8 mouse cellular contexts compared by ENCODE assay signal in the genomic region with DNA sequence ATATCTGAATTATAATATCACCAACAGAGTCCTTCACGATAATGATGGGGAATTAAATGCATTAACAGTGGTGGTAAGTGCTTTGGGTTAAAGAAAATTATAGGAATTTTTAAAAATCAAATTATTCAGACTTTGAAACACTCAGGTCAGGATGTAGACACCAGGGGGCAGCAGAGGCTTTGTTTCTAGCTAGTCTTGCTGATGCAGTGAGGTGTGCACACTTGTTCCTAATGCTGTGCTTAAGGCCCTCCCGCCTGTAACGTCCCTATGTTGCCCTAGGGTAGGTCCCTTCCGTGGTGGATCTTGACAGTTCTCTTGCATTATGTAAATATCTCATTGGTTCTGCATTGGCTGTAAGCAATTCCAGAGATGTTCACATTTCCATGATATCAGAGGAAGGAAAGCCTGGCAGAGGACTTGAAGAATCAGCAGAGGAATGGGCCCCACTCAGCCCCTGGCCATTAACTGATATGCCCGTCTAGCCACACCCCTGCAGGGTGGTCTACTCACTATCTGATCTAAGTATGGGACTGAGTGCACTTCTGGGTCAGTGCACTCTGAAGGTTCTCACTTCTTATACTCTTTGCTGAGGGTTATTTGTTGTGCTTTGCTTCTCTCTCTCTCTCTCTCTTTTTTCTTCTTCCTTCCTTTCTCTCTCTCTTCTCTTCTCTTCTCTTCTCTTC. TPM values are rescaled to one million over a fixed set of nuclear protein-coding genes. Genes with fewer than 3 reads are reported as not detected.
DNase-seq lines count a peak whose midpoint lies in the region; ATAC-seq and TF ChIP-seq lines count a peak whose summit lies in the region.

No protein-coding gene starts in this region.

- H3K79me2 ChIP-seq in CH12.LX (replicated peaks; ENCODE audit: control insufficient read depth, extremely low read depth, insufficient read depth, poor library complexity, severe bottlenecking): no peaks in the 10 kb centered on the region

- peak; percentile 76 for DNase-seq in CH12.LX (ENCODE audit: extremely low read depth)
- peak; percentile 56 for DNase-seq in T-cell, adult 2 months (ENCODE audit: low spot score)
- peak; percentile 84 to 89 for DNase-seq in cerebellum, postnatal 14 days
- DNase-seq in gastrocnemius, adult 2 months: peak; percentile 73
- peak; percentile 88 for DNase-seq in kidney, postnatal 10 days
- peak; percentile 72 for DNase-seq in lung, postnatal 0 days (ENCODE audit: low spot score)
- peak; percentile 92 for DNase-seq in retina, embryonic 14.5 days (ENCODE audit: low spot score)
- peak; percentile 56 to 68 for DNase-seq in urinary bladder, postnatal 36 days (ENCODE audit: low spot score in 2 of 2)

- TF ChIP-seq EP300 in CH12.LX (IDR thresholded peaks at IDR 0.05; ENCODE audit: low read length): no peak
- no peak for TF ChIP-seq EP300 in lung, postnatal 0 days (IDR thresholded peaks at IDR 0.05)

- no peak overlapping the region for H3K4me3 ChIP-seq in CH12.LX (replicated peaks in 1 of 3; ENCODE audit: low read depth in 2 of 3, low read length in 2 of 3, poor library complexity in 1 of 3)
- H3K4me3 ChIP-seq in gastrocnemius, adult 2 months: no peak overlapping the region
- H3K4me3 ChIP-seq in lung, postnatal 0 days (ENCODE audit: low read depth, low read length): no peak overlapping the region

- WGBS in lung, postnatal 0 days: 20% methylated on average over 5 of the region's 5 CpGs

- peak; percentile 92 for TF ChIP-seq RAD21 in CH12.LX (IDR thresholded peaks at IDR 0.05; ENCODE audit: low read depth, low read length)

- no peak overlapping the region for H3K4me2 ChIP-seq in CH12.LX (ENCODE audit: insufficient read depth, low read depth, poor library complexity, severe bottlenecking)
- H3K4me2 ChIP-seq in lung, postnatal 0 days (replicated peaks; ENCODE audit: low read depth, low read length): no peak overlapping the region

- H3K9ac ChIP-seq in CH12.LX (ENCODE audit: insufficient read depth, low read depth): no peak overlapping the region
- no peak overlapping the region for H3K9ac ChIP-seq in lung, postnatal 0 days (replicated peaks; ENCODE audit: low read depth)

- H3K4me1 ChIP-seq in CH12.LX (ENCODE audit: control insufficient read depth in 1 of 2, insufficient read depth in 2 of 2): peaks cover 0 to 20% of the 10 kb centered on the region in 2 experiments; a peak in 3 of 4 replicates
- H3K4me1 ChIP-seq in lung, postnatal 0 days (ENCODE audit: insufficient read depth, low read depth, low read length): no peaks in the 10 kb centered on the region

- H3K27me3 ChIP-seq in CH12.LX (replicated peaks): no peaks in the 10 kb centered on the region
- no peaks in the 10 kb centered on the region for H3K27me3 ChIP-seq in lung, postnatal 0 days (replicated peaks; ENCODE audit: insufficient read depth, low read length)

- TF ChIP-seq POLR2A in CH12.LX (IDR thresholded peaks at IDR 0.05; ENCODE audit: low read depth, low read length): no peak

- no peaks in the 10 kb centered on the region for H3K36me3 ChIP-seq in CH12.LX (replicated peaks in 1 of 2; ENCODE audit: control insufficient read depth in 1 of 2, insufficient read depth in 1 of 2, low read length in 1 of 2)
- H3K36me3 ChIP-seq in lung, postnatal 0 days (ENCODE audit: insufficient read depth, low read length): no peaks in the 10 kb centered on the region

- ATAC-seq in lung, postnatal 0 days: no peak

- H3K9me3 ChIP-seq in CH12.LX (replicated peaks; ENCODE audit: low read length): no peaks in the 10 kb centered on the region
- no peaks in the 10 kb centered on the region for H3K9me3 ChIP-seq in lung, postnatal 0 days (ENCODE audit: low read length)

- dilution Hi-C loops in CH12.LX (cut with MboI; ENCODE audit: extremely low pct_ligation_motif_present, extremely low pct_unique_long_range_greater_than_20kb, low sequenced_read_pairs): no loop called here

- H3K27ac ChIP-seq in CH12.LX (ENCODE audit: insufficient read depth, low read depth): no peak overlapping the region
- H3K27ac ChIP-seq in gastrocnemius, adult 2 months: no peak overlapping the region
- no peak overlapping the region for H3K27ac ChIP-seq in lung, postnatal 0 days (ENCODE audit: low read length)

- intact Hi-C loops in gastrocnemius, adult 2 months (cut with DNase I): loop anchor here (1.0 kb wide), 1 partner anchor 410 kb away; no protein-coding TSS in a partner anchor

- TF ChIP-seq CTCF in CH12.LX (conservative IDR thresholded peaks at IDR 0.05 in 1 of 2, IDR thresholded peaks at IDR 0.05 in 1 of 2; ENCODE audit: low read depth in 2 of 2, low read length in 2 of 2): peak; percentile 44 to 83
- peak; percentile 85 for TF ChIP-seq CTCF in gastrocnemius, adult 2 months (IDR thresholded peaks at IDR 0.05)
- peak; percentile 80 for TF ChIP-seq CTCF in lung, postnatal 0 days (IDR thresholded peaks at IDR 0.05)

- in situ Hi-C loops in CH12.LX (cut with MboI; ENCODE audit: low pct_ligation_motif_present, low pct_unique_long_range_greater_than_20kb, low sequenced_read_pairs): loop anchor here (5.0 to 10.0 kb wide), 3 partner anchors 141 to 416 kb away; no protein-coding TSS in a partner anchor

TF ChIP-seq in CH12.LX, 34 proteins besides CTCF, POLR2A, EP300 and RAD21:
- TF ChIP-seq ZNF384 (IDR thresholded peaks at IDR 0.05; ENCODE audit: low read depth, low read length) (no peak), SMC3 (IDR thresholded peaks at IDR 0.05; ENCODE audit: low read depth, low read length) (peak; percentile 83), MYC (IDR thresholded peaks at IDR 0.05; ENCODE audit: low read depth, low read length) (no peak), NELFE (IDR thresholded peaks at IDR 0.05; ENCODE audit: low read depth, low read length) (no peak), TBP (conservative IDR thresholded peaks at IDR 0.05; ENCODE audit: low read depth, low read length) (no peak), ZMIZ1 (IDR thresholded peaks at IDR 0.05; ENCODE audit: low read depth, low read length) (no peak), KAT2A (IDR thresholded peaks at IDR 0.05; ENCODE audit: insufficient replicate concordance, low read length) (no peak), ZC3H11A (IDR thresholded peaks at IDR 0.05; ENCODE audit: low read depth, low read length) (peak; percentile 59), IRF4 (IDR thresholded peaks at IDR 0.05; ENCODE audit: low read depth, low read length) (0 out of 2 replicates have a peak, but pooled peaks have one; percentile 27), RCOR1 (conservative IDR thresholded peaks at IDR 0.05; ENCODE audit: low read depth, low read length) (no peak)
TF ChIP-seq in CH12.LX: peak in this region for 3.

RNA-seq across cellular contexts. Expression of gene Cdadc1, which starts 8.1 kb away (rescaled TPM):
- 9.2 and 11.0 TPM in 2 replicates for total RNA-seq in CH12.LX (2012; rRNA removed)
- total RNA-seq in CH12.LX (2014; rRNA removed): 5.3 and 11.1 TPM in 2 replicates
- polyA plus RNA-seq in CH12.LX (2012; ENCODE audit: insufficient read length, low read depth): 21.7 and 24.7 TPM in 2 replicates
- total RNA-seq in gastrocnemius, adult 2 months (2021): 10 to 100 TPM; 29.4 to 36.3 TPM
- 42.0 and 42.3 TPM in 2 replicates for polyA plus RNA-seq in lung, postnatal 0 days (2015; fragmentation: Nextera tagmentation; extraction: Ambion mirVana)

RNA-seq across cellular contexts. Expression of gene Shisa2, which starts 19.3 kb away (rescaled TPM):
- total RNA-seq in CH12.LX (2012; rRNA removed) (0.08 TPM in 1 of 2 replicates, not detected in the other), CH12.LX (2014; rRNA removed) (0.16 and 0.36 TPM in 2 replicates)
- polyA plus RNA-seq in CH12.LX (2012; ENCODE audit: insufficient read length, low read depth): 0.11 and 0.21 TPM in 2 replicates
- total RNA-seq in gastrocnemius, adult 2 months (2021): 10 to 100 TPM; 70.6 to 96.6 TPM
- polyA plus RNA-seq in lung, postnatal 0 days (2015; fragmentation: Nextera tagmentation; extraction: Ambion mirVana): 10.6 and 17.5 TPM in 2 replicates

Comparison
In these comparisons a context has a peak if more than half of its experiments do, and no peak if none do; other contexts are left out.
1. RNA of gene Shisa2, which starts 19.3 kb away (total RNA-seq): 70.6 to 96.6 TPM in gastrocnemius, adult 2 months; 0.08 to 0.36 TPM in CH12.LX; every median in the first group is over 10 times any median in the second.
2. Peak in every context shown above with its lines, with median percentiles within 50 percentile points of each other: DNase-seq and CTCF ChIP-seq.